ENCODE assay signal across 8 mouse cellular contexts in genomic region chr1:39901851-39902703, GRCm38 (mm10). TPM values are rescaled to one million over a fixed set of nuclear protein-coding genes. Genes with fewer than 3 reads are reported as not detected.
DNase-seq lines count a peak whose midpoint lies in the region; ATAC-seq and TF ChIP-seq lines count a peak whose summit lies in the region.

No protein-coding gene starts in this region.

- H3K9me3 ChIP-seq in forebrain, embryonic 16.5 days (ENCODE audit: control insufficient read depth, low read length): no peaks in the 10 kb centered on the region
- H3K9me3 ChIP-seq in hindbrain, postnatal 0 days (ENCODE audit: low read length): no peaks in the 10 kb centered on the region
- no peaks in the 10 kb centered on the region for H3K9me3 ChIP-seq in liver, embryonic 14.5 days (ENCODE audit: control insufficient read depth, low read length)
- no peaks in the 10 kb centered on the region for H3K9me3 ChIP-seq in neural tube, embryonic 13.5 days

- peaks cover 11% of the 10 kb centered on the region for H3K4me1 ChIP-seq in lung, adult 2 months (ENCODE audit: control insufficient read depth, insufficient read depth, low read length)
- peaks cover 51% of the 10 kb centered on the region for H3K4me1 ChIP-seq in forebrain, embryonic 16.5 days (replicated peaks; ENCODE audit: control insufficient read depth, insufficient read depth, low read length)
- H3K4me1 ChIP-seq in hindbrain, postnatal 0 days (ENCODE audit: insufficient read depth, low read length): peaks cover 25% of the 10 kb centered on the region; the same call in 1 of the 2 replicates
- 0 out of 4 replicates have a peak, but pooled peaks cover 0 to 2% of the 10 kb centered on the region in 2 experiments for H3K4me1 ChIP-seq in liver, embryonic 14.5 days (replicated peaks; ENCODE audit: control insufficient read depth in 2 of 2, insufficient read depth in 2 of 2, low read length in 1 of 2)
- peaks cover 61% of the 10 kb centered on the region for H3K4me1 ChIP-seq in neural tube, embryonic 13.5 days (replicated peaks)

- H3K9ac ChIP-seq in forebrain, embryonic 16.5 days (replicated peaks; ENCODE audit: low read depth, low read length): peak overlapping the region; percentile 100
- H3K9ac ChIP-seq in hindbrain, postnatal 0 days (replicated peaks; ENCODE audit: low read length): peak overlapping the region; percentile 100
- H3K9ac ChIP-seq in liver, embryonic 14.5 days (replicated peaks): no peak overlapping the region
- peak overlapping the region; percentile 100 for H3K9ac ChIP-seq in neural tube, embryonic 13.5 days

- H3K27ac ChIP-seq in forebrain, embryonic 16.5 days (ENCODE audit: low read length): peak overlapping the region; percentile 100
- peak overlapping the region; percentile 100 for H3K27ac ChIP-seq in hindbrain, postnatal 0 days
- H3K27ac ChIP-seq in liver, embryonic 14.5 days: no peak overlapping the region
- H3K27ac ChIP-seq in neural tube, embryonic 13.5 days (replicated peaks): peak overlapping the region; percentile 100

- no peak for TF ChIP-seq CTCF in lung, adult 2 months (IDR thresholded peaks at IDR 0.05; ENCODE audit: insufficient read depth, low read length)
- no peak for TF ChIP-seq CTCF in hindbrain, postnatal 0 days (IDR thresholded peaks at IDR 0.05; ENCODE audit: low read depth)
- no peak for TF ChIP-seq CTCF in liver, embryonic 14.5 days (IDR thresholded peaks at IDR 0.05; ENCODE audit: low read depth)

- no peaks in the 10 kb centered on the region for H3K27me3 ChIP-seq in forebrain, embryonic 16.5 days (replicated peaks; ENCODE audit: control insufficient read depth, insufficient read depth, low read length)
- no peaks in the 10 kb centered on the region for H3K27me3 ChIP-seq in hindbrain, postnatal 0 days (ENCODE audit: insufficient read depth, low read length)
- peaks cover 28% of the 10 kb centered on the region for H3K27me3 ChIP-seq in liver, embryonic 14.5 days (ENCODE audit: control insufficient read depth, insufficient read depth, low read length)
- no peaks in the 10 kb centered on the region for H3K27me3 ChIP-seq in neural tube, embryonic 13.5 days

- no peak for TF ChIP-seq EP300 in liver, embryonic 14.5 days (IDR thresholded peaks at IDR 0.05; ENCODE audit: low read depth)

- WGBS in lung, adult 2 months: 1% methylated on average over 26 of the region's 26 CpGs
- under 1% methylated on average over 26 of the region's 26 CpGs for WGBS in forebrain, embryonic 16.5 days
- under 1% methylated on average over 26 of the region's 26 CpGs for WGBS in hindbrain, postnatal 0 days
- 13% methylated on average over 26 of the region's 26 CpGs for WGBS in liver, embryonic 14.5 days (ENCODE audit: insufficient replicate concordance)
- WGBS in neural tube, embryonic 13.5 days: under 1% methylated on average over 26 of the region's 26 CpGs

- ATAC-seq in forebrain, embryonic 16.5 days: no peak
- ATAC-seq in hindbrain, postnatal 0 days: no peak; the same call in 1 of the 2 replicates
- ATAC-seq in liver, embryonic 14.5 days (ENCODE audit: insufficient read depth): no peak
- no peak for ATAC-seq in neural tube, embryonic 13.5 days (ENCODE audit: low read depth)

- peak; percentile 58 for DNase-seq in lung, adult 2 months
- DNase-seq in lung, postnatal 25 days (ENCODE audit: low spot score): no peak
- DNase-seq in cerebellum, adult 11-12 months: peak; percentile 61
- peak; percentile 60 for DNase-seq in hindbrain, postnatal 0 days (ENCODE audit: low spot score)
- DNase-seq in liver, embryonic 14.5 days (ENCODE audit: low read depth in 3 of 3, low spot score in 3 of 3): no peak
- no peak for DNase-seq in c-Kit-positive CD71-positive TER-119-positive erythroid progenitor cells, embryonic 14.5 days (ENCODE audit: low spot score)

- H3K4me3 ChIP-seq in lung, adult 2 months (replicated peaks; ENCODE audit: extremely low read depth, low read depth, low read length): peak overlapping the region; percentile 71
- peak overlapping the region; percentile 97 for H3K4me3 ChIP-seq in forebrain, embryonic 16.5 days (replicated peaks; ENCODE audit: low read length)
- peak overlapping the region; percentile 99 for H3K4me3 ChIP-seq in hindbrain, postnatal 0 days (ENCODE audit: low read length)
- H3K4me3 ChIP-seq in liver, embryonic 14.5 days (ENCODE audit: insufficient read depth in 1 of 2, low read depth in 2 of 2, low read length in 2 of 2): peak overlapping the region; percentile 60 to 66
- peak overlapping the region; percentile 96 for H3K4me3 ChIP-seq in neural tube, embryonic 13.5 days

- H3K4me2 ChIP-seq in forebrain, embryonic 16.5 days (ENCODE audit: low read length): peak overlapping the region; percentile 92
- peak overlapping the region; percentile 89 for H3K4me2 ChIP-seq in hindbrain, postnatal 0 days (ENCODE audit: low read depth, low read length)
- peak overlapping the region; percentile 52 for H3K4me2 ChIP-seq in liver, embryonic 14.5 days (ENCODE audit: low read depth)
- peak overlapping the region; percentile 96 for H3K4me2 ChIP-seq in neural tube, embryonic 13.5 days

- no peaks in the 10 kb centered on the region for H3K36me3 ChIP-seq in forebrain, embryonic 16.5 days (ENCODE audit: control insufficient read depth, insufficient read depth)
- H3K36me3 ChIP-seq in hindbrain, postnatal 0 days (ENCODE audit: insufficient read depth, low read length): no peaks in the 10 kb centered on the region
- H3K36me3 ChIP-seq in liver, embryonic 14.5 days (replicated peaks; ENCODE audit: control insufficient read depth, insufficient read depth, low read depth): no peaks in the 10 kb centered on the region
- H3K36me3 ChIP-seq in neural tube, embryonic 13.5 days: peaks cover 18% of the 10 kb centered on the region

- TF ChIP-seq POLR2A in lung, adult 2 months (IDR thresholded peaks at IDR 0.05; ENCODE audit: borderline replicate concordance, extremely low read depth, low read depth, low read length): no peak

RNA-seq across cellular contexts. Expression of gene Map4k4, which starts 1.4 kb away (rescaled TPM):
- 80.4 and 94.7 TPM in 2 replicates for polyA plus RNA-seq in lung, adult 2 months (2012; rRNA removed)
- polyA plus RNA-seq in forebrain, embryonic 16.5 days (2015; fragmentation: Nextera tagmentation; extraction: Ambion mirVana): 38.5 and 49.5 TPM in 2 replicates
- total RNA-seq in hindbrain, postnatal 0 days (2014; rRNA removed): 172 and 189 TPM in 2 replicates
- polyA plus RNA-seq in hindbrain, postnatal 0 days (2015; fragmentation: Nextera tagmentation; extraction: Ambion mirVana): 32.4 and 34.1 TPM in 2 replicates
- polyA plus RNA-seq in liver, embryonic 14.5 days (2012; rRNA removed): 8.6 and 14.5 TPM in 2 replicates
- 2.3 and 2.7 TPM in 2 replicates for polyA plus RNA-seq in liver, embryonic 14.5 days (2014; fragmentation: Nextera tagmentation; extraction: Ambion mirVana)
- 49.0 and 56.3 TPM in 2 replicates for polyA plus RNA-seq in neural tube, embryonic 13.5 days (2015; fragmentation: Nextera tagmentation; extraction: Ambion mirVana)

Comparison
In these comparisons a context has a peak if more than half of its experiments do, and no peak if none do; other contexts are left out.
1. DNase-seq: peak in lung, adult 2 months (single experiment), cerebellum, adult 11-12 months (single experiment) and hindbrain, postnatal 0 days (single experiment); none in lung, postnatal 25 days (single experiment), liver, embryonic 14.5 days (0 of 3) and c-Kit-positive CD71-positive TER-119-positive erythroid progenitor cells, embryonic 14.5 days (single experiment).
2. Peak in every context shown above with its lines, with median percentiles within 50 percentile points of each other: H3K4me3 ChIP-seq and H3K4me2 ChIP-seq.